Comparison of ENCODE assay signal across 11 mouse cellular contexts in genomic region chr2:174300666-174301065, GRCm38 (mm10). TPM values are rescaled to one million over a fixed set of nuclear protein-coding genes. Genes with fewer than 3 reads are reported as not detected.
A peak's percentile ranks its signal among the peaks of the same experiment; 100 is the strongest.
DNase-seq lines count a peak whose midpoint lies in the region; ATAC-seq lines count a peak whose summit lies in the region.
"Had no signal": no experiment of that assay in that cellular context is flagged by ENCODE, and none has a peak within 500 bp of the region (broad histone marks: within the 10 kb centered on the region; RNA-seq: fewer than 3 reads in every experiment).

No protein-coding gene starts in this region.

- H3K36me3 ChIP-seq in heart, embryonic 15.5 days, result no peaks in the 10 kb centered on the region
- peaks cover 39% of the 10 kb centered on the region for H3K36me3 ChIP-seq in embryonic facial prominence, embryonic 10.5 days (replicated peaks)
- no peaks in the 10 kb centered on the region for H3K36me3 ChIP-seq in hindbrain, embryonic 14.5 days (replicated peaks; ENCODE audit: control insufficient read depth, insufficient read depth)
- no peaks in the 10 kb centered on the region for H3K36me3 ChIP-seq in midbrain, embryonic 13.5 days

- WGBS in heart, embryonic 15.5 days, result 48% methylated on average over 22 of the region's 22 CpGs
- 48% methylated on average over 22 of the region's 22 CpGs for WGBS in embryonic facial prominence, embryonic 10.5 days
- 55% methylated on average over 22 of the region's 22 CpGs for WGBS in hindbrain, embryonic 14.5 days
- 57% methylated on average over 22 of the region's 22 CpGs for WGBS in midbrain, embryonic 13.5 days

- H3K4me2 ChIP-seq in heart, embryonic 15.5 days, result peak overlapping the region; percentile 76
- peak overlapping the region; percentile 47 for H3K4me2 ChIP-seq in hindbrain, embryonic 14.5 days (replicated peaks)
- H3K4me2 ChIP-seq in midbrain, embryonic 13.5 days (replicated peaks), result peak overlapping the region; percentile 51

- peaks cover 18% of the 10 kb centered on the region for H3K9me3 ChIP-seq in heart, embryonic 15.5 days (replicated peaks)
- peaks cover 54% of the 10 kb centered on the region for H3K9me3 ChIP-seq in embryonic facial prominence, embryonic 10.5 days
- H3K9me3 ChIP-seq in hindbrain, embryonic 14.5 days (ENCODE audit: control insufficient read depth, low read length), result peaks cover 53% of the 10 kb centered on the region
- H3K9me3 ChIP-seq in midbrain, embryonic 13.5 days, result peaks cover 50% of the 10 kb centered on the region

- H3K27me3 ChIP-seq in heart, embryonic 15.5 days, result peaks cover 40% of the 10 kb centered on the region
- peaks cover 44% of the 10 kb centered on the region for H3K27me3 ChIP-seq in embryonic facial prominence, embryonic 10.5 days (replicated peaks; ENCODE audit: low read depth, poor library complexity, severe bottlenecking)
- peaks cover 41% of the 10 kb centered on the region for H3K27me3 ChIP-seq in hindbrain, embryonic 14.5 days (ENCODE audit: control insufficient read depth, insufficient read depth, low read length)
- H3K27me3 ChIP-seq in midbrain, embryonic 13.5 days, result peaks cover 46% of the 10 kb centered on the region

- peaks cover 33% of the 10 kb centered on the region for H3K4me1 ChIP-seq in heart, embryonic 15.5 days (replicated peaks)
- H3K4me1 ChIP-seq in embryonic facial prominence, embryonic 10.5 days, result peaks cover 47% of the 10 kb centered on the region
- no peaks in the 10 kb centered on the region; the same call in 1 of the 2 replicates for H3K4me1 ChIP-seq in hindbrain, embryonic 14.5 days (replicated peaks; ENCODE audit: control insufficient read depth, insufficient read depth, low read length)
- H3K4me1 ChIP-seq in midbrain, embryonic 13.5 days (replicated peaks), result peaks cover 34% of the 10 kb centered on the region

- no peak overlapping the region for H3K27ac ChIP-seq in heart, embryonic 15.5 days
- H3K27ac ChIP-seq in embryonic facial prominence, embryonic 10.5 days (replicated peaks), result no peak overlapping the region; the same call in 1 of the 2 replicates
- no peak overlapping the region for H3K27ac ChIP-seq in hindbrain, embryonic 14.5 days
- H3K27ac ChIP-seq in midbrain, embryonic 13.5 days, result no peak overlapping the region

- peak overlapping the region; percentile 31; the same call in 1 of the 2 replicates for H3K9ac ChIP-seq in heart, embryonic 15.5 days
- H3K9ac ChIP-seq in hindbrain, embryonic 14.5 days, result no peak overlapping the region
- no peak overlapping the region for H3K9ac ChIP-seq in midbrain, embryonic 13.5 days (replicated peaks)

- no peak for DNase-seq in heart, postnatal 4 days
- no peak for DNase-seq in embryonic facial prominence, embryonic 10.5 days (ENCODE audit: low spot score)
- no peak for DNase-seq in hindbrain, embryonic 14.5 days (ENCODE audit: low spot score)
- no peak for DNase-seq in spleen, postnatal 14 days (ENCODE audit: low spot score in 2 of 2)
- DNase-seq in adrenal gland, adult 18-20 months (ENCODE audit: low spot score in 2 of 2), result no peak
- no peak for DNase-seq in gastrocnemius, adult 18-20 months (ENCODE audit: low spot score)
- DNase-seq: kidney, adult 8-10 months had no signal

- no peak for ATAC-seq in heart, embryonic 15.5 days (replicated peaks; ENCODE audit: insufficient number of reproducible peaks, insufficient read depth, low FRiP score, low read depth)
- no peak for ATAC-seq in hindbrain, embryonic 14.5 days (ENCODE audit: low FRiP score)
- ATAC-seq in midbrain, embryonic 13.5 days, result no peak
- ATAC-seq: CD4-positive, CD25-positive, alpha-beta regulatory T cell, adult 4 months had no signal

- peak overlapping the region; percentile 46 for H3K4me3 ChIP-seq in heart, embryonic 15.5 days
- peak overlapping the region; percentile 53 for H3K4me3 ChIP-seq in embryonic facial prominence, embryonic 10.5 days
- H3K4me3 ChIP-seq in hindbrain, embryonic 14.5 days (replicated peaks; ENCODE audit: low read length), result peak overlapping the region; percentile 25
- H3K4me3 ChIP-seq in midbrain, embryonic 13.5 days (replicated peaks), result peak overlapping the region; percentile 34
- H3K4me3 ChIP-seq: myocyte had no signal

RNA-seq across cellular contexts. Expression of gene Gnas, which starts 16.5 kb away (rescaled TPM):
- 1,401 and 1,438 TPM in 2 replicates for polyA plus RNA-seq in heart, embryonic 15.5 days (2015; fragmentation: Nextera tagmentation; extraction: Ambion mirVana)
- 1,000 to 10,000 TPM; 1,794 to 1,822 TPM for total RNA-seq in heart, postnatal 4 days (2021)
- 1,270 and 1,303 TPM in 2 replicates for polyA plus RNA-seq in embryonic facial prominence, embryonic 10.5 days (2016; fragmentation: Nextera tagmentation; extraction: Ambion mirVana)
- polyA plus RNA-seq in hindbrain, embryonic 14.5 days (2014; fragmentation: Nextera tagmentation; extraction: Ambion mirVana), result 1,800 and 1,897 TPM in 2 replicates
- 1,084 and 1,205 TPM in 2 replicates for polyA plus RNA-seq in midbrain, embryonic 13.5 days (2015; fragmentation: Nextera tagmentation; extraction: Ambion mirVana)
- total RNA-seq in adrenal gland, adult 18-20 months (2021), result 1,000 to 10,000 TPM; 2,555 to 2,708 TPM
- 1,000 to 10,000 TPM; 1,321 to 1,349 TPM for total RNA-seq in gastrocnemius, adult 18-20 months (2021)

RNA-seq across cellular contexts. Expression of gene Gm20721, which starts 45.8 kb away (rescaled TPM):
- polyA plus RNA-seq in heart, embryonic 15.5 days (2015; fragmentation: Nextera tagmentation; extraction: Ambion mirVana), result 17.1 and 32.0 TPM in 2 replicates
- 1 to 10 TPM; 2.2 to 3.4 TPM for total RNA-seq in heart, postnatal 4 days (2021)
- 11.9 and 14.6 TPM in 2 replicates for polyA plus RNA-seq in embryonic facial prominence, embryonic 10.5 days (2016; fragmentation: Nextera tagmentation; extraction: Ambion mirVana)
- 8.6 and 10.9 TPM in 2 replicates for polyA plus RNA-seq in hindbrain, embryonic 14.5 days (2014; fragmentation: Nextera tagmentation; extraction: Ambion mirVana)
- polyA plus RNA-seq in midbrain, embryonic 13.5 days (2015; fragmentation: Nextera tagmentation; extraction: Ambion mirVana), result 8.8 and 10.5 TPM in 2 replicates
- 1 to 10 TPM; 1.3 to 1.7 TPM for total RNA-seq in adrenal gland, adult 18-20 months (2021)
- 1 to 10 TPM; 1.9 TPM for total RNA-seq in gastrocnemius, adult 18-20 months (2021)
